Mouse (Mus musculus): Measurements from ENCODE around the gene Pgap3.
"Not testable (repeated sequence)": the region's sequence is repeated elsewhere in the genome, so short reads cannot be mapped to it uniquely, and the experiment has no call there.

The Pgap3 gene

GRCm38 (mm10) chr11:98412273-98412796 lies 12.0 kb upstream of the Pgap3 start, which contains the start of gene Erbb2:
Gene Erbb2 (plus strand): TSS chr11:98412470.
- DNase-seq, result peak; percentile 94

- DNase-seq, result peak; percentile 82
Observed at GRCm38 (mm10) chr11:98409341-98409822, 9.1 kb upstream of the Pgap3 start.

GRCm38 (mm10) chr11:98408872-98409271 lies 8.6 kb upstream of the Pgap3 start:
- peak; percentile 86 for DNase-seq

- DNase-seq, result peak; percentile 48
Observed at GRCm38 (mm10) chr11:98406621-98407020, 6.3 kb upstream of the Pgap3 start.

GRCm38 (mm10) chr11:98400816-98401215 lies 526 bp upstream of the Pgap3 start:
- peak; percentile 64 for DNase-seq

GRCm38 (mm10) chr11:98397946-98398345 lies 2.3 kb downstream of the Pgap3 start:
- no peak for DNase-seq

- DNase-seq, result peak; percentile 81
Observed at GRCm38 (mm10) chr11:98395041-98395440, 5.2 kb downstream of the Pgap3 start.

- DNase-seq, result peak; percentile 47
Observed at GRCm38 (mm10) chr11:98394301-98394700, 6.0 kb downstream of the Pgap3 start.

- peak; percentile 67 for DNase-seq
Observed at GRCm38 (mm10) chr11:98393317-98393716, 7.0 kb downstream of the Pgap3 start.

GRCm38 (mm10) chr11:98392645-98393044 lies 7.6 kb downstream of the Pgap3 start:
- DNase-seq, result no peak

GRCm38 (mm10) chr11:98392034-98392433 lies 8.3 kb downstream of the Pgap3 start:
- DNase-seq, result no peak

GRCm38 (mm10) chr11:98390141-98390540 lies 10.1 kb downstream of the Pgap3 start:
- DNase-seq, result no peak

GRCm38 (mm10) chr11:98389221-98389780 lies 11.0 kb downstream of the Pgap3 start:
- DNase-seq, result peak; percentile 79

GRCm38 (mm10) chr11:98388282-98388681 lies 12.0 kb downstream of the Pgap3 start:
- DNase-seq, result no peak

GRCm38 (mm10) chr11:98387056-98387577 lies 13.2 kb downstream of the Pgap3 start:
- DNase-seq, result no peak

- no peak for DNase-seq
Observed at GRCm38 (mm10) chr11:98386596-98386995, 13.7 kb downstream of the Pgap3 start.

- no peak for DNase-seq
Observed at GRCm38 (mm10) chr11:98385638-98386585, 14.4 kb downstream of the Pgap3 start, which contains the start of gene Pnmt. Gene Pnmt (plus strand): TSS chr11:98386450.

GRCm38 (mm10) chr11:98384721-98385637 lies 15.3 kb downstream of the Pgap3 start:
- no peak for DNase-seq

GRCm38 (mm10) chr11:98384216-98384615 lies 16.1 kb downstream of the Pgap3 start:
- no peak for DNase-seq

GRCm38 (mm10) chr11:98383261-98384030 lies 16.8 kb downstream of the Pgap3 start, which contains the start of gene Tcap:
Gene Tcap (plus strand): TSS chr11:98383811.
- no peak for DNase-seq

GRCm38 (mm10) chr11:98382405-98382804 lies 17.9 kb downstream of the Pgap3 start:
- not testable (repeated sequence) for DNase-seq
